Mouse (Mus musculus) CD4-positive, CD25-positive, alpha-beta regulatory T cell, adult 2 months (primary cell): ENCODE measurements around the gene Tnnt3.

Source experiments
- DNase-seq: peaks from one replicate; pipeline ENCODE4 v3.0.0-alpha.2; 2012; ENCODE audit warnings: low read depth, low spot score

Tnnt3 gene

DNA sequence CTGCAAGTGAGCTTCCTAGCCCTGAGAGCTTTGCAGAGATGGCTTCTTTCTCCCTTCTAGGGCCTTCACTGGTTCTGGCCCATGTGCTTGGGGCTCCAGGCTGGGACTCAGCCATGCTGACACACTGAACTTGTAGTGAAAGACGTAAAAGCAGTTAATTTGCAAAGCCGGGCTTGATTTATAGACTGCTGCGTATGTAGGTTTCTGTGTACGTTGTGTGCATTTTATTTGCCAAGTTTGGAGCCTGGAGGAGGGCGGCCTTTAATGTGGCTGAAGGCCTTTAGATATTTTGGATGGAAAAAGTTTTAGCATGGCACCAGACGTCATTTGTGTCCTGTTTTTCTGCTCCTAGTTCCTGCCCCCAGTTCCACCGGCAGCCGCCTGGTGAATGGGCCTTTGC lies 41.2 kb downstream of the Tnnt3 start:
- DNase-seq, result no peak

DNA sequence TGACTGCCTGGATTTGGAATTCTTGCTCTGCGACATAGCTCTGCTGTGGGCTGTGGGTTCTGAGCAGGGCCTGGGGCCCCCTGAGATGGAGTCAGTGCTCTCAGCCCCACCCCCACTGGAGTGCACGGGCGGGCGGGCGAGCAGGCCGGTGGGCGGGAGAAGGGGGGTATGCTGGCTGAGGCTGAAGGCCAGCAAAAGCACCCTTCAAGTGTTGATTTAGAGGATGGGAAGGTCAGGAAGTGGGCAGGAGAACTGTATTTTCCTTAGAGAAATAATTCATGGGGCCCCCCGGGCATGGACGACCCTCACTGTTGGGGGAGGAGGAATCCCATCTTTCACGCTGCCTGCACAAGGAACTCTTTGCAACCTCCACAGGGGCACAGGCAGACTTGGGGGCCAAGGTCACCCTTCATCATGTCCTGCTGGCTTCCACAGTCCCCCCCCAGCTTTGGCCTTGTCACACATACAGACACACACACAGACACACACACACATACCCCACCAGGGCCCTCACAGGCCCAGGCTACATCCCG lies 44.2 kb downstream of the Tnnt3 start:
- DNase-seq, result no peak

DNA sequence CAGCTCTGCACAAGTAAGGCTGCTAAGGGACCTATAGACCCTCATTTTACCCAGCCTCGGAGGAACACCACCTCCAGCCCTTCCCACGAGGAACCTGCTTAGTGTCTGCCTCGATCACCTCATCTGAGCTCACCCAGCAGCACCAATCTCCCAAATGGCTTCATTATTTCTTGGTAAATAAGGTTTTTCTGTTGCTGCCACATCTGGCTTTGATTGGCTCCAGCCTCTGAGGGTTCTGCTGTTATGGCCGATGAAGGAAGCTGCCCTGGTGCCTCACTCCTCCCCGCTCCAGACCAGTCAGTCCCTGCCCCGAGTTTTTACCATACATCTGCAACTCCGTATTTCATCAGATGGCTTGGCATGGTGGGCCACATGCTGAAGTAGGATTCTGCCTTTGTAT lies 47.3 kb downstream of the Tnnt3 start:
- no peak for DNase-seq

DNA sequence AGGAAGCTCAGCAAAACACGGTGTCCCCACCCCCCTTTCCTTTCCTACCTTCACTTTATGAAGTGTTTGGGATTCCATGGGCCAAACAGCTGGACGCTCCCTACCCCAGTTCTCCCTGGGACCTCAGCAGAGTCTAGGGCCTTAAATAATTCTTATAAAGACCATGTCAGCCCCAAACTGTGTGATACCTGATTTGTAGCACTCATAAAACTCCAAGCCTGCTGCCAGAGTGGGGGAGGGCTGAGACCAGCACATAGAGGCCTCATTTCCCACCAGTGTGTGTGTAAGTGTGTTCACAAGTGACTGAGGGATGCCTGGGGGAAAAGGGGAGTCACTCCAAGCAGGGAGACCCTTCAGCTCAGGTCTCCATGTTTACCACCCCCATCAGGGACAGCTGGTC lies 49.2 kb downstream of the Tnnt3 start:
- DNase-seq, result no peak

DNA sequence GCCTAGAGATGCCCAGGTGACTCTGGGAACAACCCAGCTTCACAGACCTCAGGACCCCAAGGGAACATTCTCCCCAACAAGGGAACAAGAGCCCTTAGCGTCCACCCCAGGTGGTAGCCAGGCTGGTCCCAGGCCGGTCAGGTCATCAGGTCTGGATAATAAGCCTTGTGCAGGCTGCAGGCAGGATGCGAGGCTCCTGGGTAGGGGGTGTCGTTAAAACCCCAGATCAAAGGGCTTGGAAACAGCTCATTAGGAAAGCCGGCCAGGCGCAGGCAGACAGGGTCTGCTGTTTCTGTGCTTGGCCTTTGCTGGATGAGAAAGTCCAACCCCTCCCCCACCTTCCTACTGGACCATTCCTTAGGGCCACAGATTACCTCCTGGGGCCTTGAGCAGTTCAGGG lies 50.1 kb downstream of the Tnnt3 start:
- DNase-seq, result no peak

DNA sequence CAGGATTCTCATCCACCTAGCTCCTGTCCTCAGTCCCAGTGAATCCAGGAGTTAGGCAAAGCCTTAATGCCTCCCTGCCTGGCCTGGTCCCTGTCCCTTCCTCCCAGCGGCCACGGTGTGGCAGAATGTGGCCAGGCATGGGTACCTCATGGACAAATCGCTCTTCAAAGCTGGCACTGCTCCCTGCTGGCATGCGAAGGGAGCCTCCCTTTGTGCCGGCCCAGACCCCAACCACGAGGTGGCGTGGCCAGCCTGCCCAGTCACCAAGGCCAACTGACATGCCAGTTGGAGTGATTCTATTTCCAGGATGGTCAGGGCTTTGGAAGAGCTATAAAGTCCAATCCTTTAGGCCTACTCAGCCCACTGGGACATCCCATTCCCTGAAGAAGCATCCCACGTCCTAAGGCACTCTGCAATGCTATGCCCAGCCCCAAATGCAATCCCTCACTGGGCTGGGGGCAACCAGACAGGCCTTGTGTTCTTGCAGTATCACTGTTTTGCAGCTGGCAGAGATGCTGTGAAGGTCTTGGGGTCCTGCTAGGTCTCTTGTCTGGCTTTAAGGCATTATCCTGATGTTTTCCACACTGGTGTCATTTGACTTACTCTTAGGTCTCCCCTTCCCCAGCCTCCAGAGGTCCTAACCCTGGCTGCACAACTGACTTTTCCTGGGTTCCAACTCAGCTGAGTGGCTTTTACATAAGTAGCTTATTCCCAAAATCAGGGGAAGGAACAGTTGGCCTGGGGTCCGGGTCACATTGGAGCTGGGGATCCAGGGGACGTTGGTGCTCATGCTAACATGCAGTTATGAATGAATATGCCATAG lies 51.5 kb downstream of the Tnnt3 start:
- no peak for DNase-seq

DNA sequence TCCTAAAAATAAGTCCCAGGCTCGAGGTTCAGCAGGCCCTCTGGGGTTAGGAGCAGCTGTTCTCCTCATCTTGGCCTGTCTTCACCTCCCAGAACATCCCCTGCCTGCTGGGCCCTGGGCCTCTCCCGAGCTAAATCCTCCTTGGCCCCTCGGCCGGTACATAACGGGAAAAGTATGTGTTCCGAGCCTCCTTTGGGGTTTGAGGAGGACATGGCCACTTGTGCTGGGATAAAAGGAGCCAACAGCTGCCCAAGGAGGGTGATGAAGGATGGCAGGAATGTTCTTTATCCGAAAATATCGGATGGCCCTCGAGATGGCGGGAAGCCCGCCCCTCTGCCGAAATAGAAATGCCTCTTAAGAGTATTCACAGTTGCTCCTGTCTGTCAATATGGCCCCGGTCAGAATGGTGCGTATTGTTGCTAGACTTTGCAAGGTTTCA lies 52.3 kb downstream of the Tnnt3 start:
- no peak for DNase-seq

DNA sequence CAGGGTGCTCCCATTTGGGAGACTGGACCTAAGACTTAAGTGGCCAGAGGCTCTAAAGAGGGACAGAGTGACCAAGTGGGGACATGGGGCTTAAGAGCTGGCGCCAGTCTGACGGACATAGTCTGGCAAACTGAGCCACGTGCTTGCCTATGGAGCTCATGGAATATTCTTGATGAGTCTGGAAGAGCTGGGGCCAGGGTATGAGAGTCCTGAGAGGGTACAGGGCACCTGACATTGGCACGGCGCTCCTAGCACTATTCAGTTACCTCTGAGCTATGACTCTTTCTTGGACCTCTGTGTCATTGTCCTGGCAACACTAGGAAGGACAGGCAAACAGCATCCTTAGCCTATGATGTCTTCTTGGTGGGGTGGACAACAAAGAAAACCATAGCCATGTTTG lies 53.1 kb downstream of the Tnnt3 start:
- DNase-seq, result no peak

DNA sequence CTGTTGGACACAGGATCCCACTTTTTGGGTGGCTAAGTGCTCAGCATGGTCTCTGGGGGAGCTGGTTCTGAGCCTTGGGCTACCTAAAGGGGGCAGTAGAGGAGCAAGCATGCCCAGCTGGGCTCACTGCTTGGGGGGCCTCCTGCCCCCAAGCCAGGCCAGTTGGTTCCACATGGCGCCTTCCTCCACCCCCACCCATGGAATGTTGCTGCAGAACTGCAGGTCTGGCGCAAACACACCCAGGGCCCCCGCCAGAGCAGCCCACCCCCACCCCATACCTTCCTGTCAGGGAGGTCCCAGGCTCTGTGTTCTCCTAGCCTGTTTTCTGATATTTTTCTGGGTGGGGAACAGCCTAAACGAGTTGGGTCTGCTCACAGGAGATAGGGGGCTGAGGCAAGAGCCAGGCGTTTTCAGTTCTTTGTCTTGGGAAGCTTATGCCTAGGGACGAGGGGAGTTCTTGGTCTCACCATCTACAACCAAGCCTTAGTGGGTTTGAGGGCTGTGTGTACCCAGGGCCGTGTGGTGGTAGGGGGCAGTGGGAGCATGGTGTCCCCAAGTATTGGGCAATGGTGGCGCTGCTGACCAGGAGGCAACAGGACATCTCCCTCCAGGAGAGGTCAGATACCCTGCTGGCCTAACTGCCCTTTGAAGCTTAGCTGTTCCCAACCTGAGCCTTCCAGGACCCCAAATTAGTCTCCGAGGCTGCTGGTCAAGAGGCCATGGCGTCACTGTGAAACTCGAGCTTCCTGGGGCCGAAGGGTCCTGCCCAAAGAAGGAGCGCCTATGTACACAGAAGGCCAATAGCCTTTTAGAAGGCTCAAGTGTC lies 54.2 kb downstream of the Tnnt3 start:
- DNase-seq, result no peak

DNA sequence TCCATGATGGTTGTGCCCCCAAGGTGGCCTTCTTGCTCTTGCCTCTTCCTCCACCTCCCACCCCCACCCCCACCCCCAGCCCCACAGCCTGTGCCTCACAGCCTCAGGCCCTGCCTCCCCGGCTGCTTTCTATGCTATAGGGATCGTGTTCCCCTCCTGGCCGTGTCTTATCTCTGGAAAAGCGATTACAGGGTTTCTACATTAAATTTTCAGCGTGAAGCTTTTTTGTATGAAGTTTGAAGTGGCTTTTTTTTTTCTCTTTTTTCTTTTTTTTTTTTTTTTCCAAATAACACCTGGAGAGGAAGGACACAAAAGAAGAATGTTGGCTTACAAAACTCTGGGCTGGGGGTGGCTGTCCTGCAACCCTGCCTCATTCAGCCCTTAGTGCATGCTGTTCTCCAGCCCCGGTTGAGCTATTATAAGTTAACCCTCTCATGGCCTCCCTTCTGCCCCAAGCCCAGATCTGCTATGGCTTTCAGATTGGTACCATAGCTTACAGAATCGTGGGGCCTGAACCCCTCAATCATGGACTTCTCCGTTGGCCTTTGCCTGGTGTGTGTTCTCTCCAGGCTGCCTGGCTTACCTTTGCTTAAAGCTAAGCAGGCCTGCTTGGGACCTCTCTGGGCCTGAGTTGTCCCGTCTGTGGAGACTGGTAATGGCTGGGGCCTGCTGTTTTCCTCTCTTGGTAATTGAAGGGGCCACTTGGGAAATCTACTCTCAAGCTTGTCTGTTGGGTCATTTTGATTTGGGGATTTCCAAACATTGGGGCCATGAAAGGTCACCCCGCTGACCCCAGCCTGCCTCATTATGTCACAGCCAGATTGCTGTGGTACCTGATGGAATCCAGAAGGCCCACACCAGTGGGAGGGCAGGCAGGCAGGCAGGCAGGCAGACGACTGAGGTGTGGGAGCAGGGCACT lies 55.0 kb downstream of the Tnnt3 start:
- no peak for DNase-seq

DNA sequence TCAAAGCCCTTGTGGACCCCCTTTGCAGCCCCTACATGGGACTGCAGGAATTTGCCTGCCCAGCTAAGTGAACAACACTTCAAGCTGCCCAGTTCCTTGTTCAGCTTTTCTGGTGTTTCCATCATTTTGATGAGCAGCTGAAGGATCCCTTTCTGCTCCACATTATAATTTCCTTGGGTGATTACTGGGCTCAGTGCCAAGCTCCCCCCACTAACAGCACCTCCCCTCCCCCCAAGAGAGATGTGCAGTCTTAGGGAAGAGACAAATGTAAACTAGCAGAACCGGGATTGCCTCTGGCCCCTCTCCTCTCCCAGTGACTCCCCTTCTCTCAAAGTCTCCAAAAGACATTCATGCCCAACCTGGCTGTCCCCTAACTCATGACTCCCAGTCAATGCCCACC lies 56.0 kb downstream of the Tnnt3 start:
- no peak for DNase-seq

DNA sequence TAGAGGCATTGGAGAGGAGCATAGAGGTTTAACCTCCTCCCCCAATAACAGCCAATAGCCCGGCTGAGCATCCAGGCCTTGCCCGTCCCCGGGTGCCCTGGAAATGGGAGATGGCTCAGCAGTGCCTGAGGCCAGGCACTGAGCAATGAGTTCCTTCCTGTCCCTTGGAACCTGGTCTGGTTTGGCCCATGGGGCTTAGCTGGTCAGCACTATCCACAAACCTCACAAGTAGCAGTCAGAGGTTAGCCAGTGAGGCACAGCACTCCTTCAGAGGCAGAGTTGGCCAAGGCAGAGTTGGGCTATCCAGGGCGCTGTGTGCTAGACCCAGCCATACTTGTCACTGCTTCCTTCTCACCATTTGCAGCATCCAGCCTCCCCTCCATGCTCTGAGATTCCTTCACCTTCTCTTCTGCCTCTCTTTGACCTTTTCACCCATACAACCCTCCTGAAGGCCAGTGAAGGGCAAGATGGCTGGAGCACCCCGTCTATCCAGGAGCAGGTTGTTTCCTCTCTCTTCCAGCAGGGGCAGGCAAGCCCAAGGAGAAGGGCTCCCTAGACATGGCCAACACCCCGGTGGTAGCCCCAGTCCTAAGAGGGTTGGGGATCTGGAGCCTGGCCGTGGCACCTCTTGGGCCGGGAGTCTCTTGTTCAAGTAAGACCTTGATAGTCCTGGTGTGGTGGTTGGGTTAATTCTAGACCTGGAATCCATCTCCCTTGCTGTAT lies 56.9 kb downstream of the Tnnt3 start:
- no peak for DNase-seq

DNA sequence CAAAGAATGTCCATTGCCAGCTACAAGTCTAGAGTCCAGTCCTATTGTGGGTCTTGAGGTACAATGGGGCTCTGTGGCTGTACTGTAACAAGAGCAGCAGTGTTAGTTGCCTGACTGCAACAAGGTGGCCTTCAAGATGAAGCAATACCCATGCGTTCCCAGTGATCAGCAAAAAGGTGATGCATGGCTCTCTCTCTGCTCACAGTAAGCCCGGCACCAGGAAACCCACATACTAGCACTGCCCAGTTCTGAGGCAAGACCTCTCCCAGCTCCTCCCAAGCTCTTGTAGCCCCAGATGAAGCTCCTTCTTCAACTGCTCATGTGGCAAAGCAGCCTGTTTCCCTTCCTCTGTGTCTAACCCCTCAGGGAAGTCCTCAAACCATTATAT lies 57.4 kb downstream of the Tnnt3 start:
- DNase-seq, result no peak

DNA sequence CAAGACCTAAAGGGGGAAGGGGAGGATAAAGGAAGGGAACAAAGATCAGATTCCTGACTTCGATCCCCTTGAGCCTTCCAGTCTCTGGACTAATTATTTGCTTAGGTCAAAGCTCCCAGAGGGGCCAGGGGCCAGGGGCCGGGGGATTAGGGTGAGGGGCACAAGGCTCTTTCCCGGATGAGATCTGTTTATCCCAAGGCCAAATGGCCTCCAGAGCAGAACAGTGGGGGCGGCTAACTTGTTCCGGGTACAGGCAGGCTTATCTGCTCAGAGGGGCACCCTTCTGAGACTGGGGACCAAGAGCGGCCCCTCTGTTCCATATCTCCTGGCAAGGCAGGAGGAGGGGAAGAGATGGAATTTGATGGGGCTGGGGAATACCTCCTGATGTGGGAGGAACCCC lies 59.1 kb downstream of the Tnnt3 start:
- DNase-seq, result no peak

DNA sequence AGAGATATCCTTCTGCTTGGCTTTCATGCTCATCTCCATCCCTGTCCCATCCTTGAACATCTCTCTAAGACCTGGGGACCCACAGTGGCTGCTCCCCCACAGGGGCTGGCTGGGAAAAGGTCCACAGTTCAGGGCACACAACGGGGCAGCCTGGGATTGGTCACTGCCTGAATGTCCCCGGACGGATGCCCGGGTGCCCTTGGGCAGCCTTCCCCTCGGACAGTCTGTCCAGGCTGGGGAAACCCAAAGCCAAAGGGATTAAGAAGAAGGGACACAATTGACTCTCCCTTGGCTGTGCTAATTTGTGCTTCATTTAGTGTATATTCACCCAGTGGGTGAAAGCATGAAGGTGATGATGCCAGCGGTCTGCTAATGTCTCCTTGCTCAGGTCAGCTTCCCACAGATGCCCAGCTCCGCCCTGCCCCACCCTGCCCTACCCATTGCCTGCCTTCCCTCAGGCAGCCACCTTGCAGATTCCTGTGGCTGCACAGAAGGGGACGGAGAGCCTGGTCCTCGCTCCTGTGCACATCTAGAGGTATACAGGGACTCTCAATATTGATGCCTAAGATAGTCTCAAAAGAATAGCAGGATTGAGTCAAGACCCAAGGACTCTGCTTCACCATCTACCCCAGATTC lies 60.0 kb downstream of the Tnnt3 start:
- no peak for DNase-seq

DNA sequence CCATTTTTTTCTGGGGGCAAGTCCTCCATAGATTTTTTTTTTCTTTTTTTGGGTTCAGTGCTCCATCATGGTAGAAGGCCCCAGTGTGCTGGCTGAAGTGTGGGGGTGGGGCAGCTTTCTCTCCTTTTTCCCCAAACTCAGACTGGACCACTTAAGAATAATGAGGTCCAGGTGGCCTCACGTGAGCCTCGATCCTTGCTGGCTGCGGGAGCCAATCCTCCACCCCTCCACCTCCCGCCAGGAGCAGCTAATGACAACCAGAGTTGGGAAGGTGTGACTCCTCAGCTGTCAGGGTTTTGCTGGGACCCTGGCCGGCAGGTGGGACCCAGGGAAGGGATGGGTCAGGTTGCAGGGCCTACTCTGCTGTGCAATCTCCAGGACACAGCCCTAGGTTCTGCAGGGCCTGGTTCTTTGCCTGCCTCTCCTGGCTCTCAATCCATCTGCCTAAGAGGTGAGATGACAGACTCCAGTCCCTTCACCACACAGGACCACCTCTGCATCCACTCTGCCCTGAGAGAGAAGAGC lies 61.1 kb downstream of the Tnnt3 start:
- no peak for DNase-seq

DNA sequence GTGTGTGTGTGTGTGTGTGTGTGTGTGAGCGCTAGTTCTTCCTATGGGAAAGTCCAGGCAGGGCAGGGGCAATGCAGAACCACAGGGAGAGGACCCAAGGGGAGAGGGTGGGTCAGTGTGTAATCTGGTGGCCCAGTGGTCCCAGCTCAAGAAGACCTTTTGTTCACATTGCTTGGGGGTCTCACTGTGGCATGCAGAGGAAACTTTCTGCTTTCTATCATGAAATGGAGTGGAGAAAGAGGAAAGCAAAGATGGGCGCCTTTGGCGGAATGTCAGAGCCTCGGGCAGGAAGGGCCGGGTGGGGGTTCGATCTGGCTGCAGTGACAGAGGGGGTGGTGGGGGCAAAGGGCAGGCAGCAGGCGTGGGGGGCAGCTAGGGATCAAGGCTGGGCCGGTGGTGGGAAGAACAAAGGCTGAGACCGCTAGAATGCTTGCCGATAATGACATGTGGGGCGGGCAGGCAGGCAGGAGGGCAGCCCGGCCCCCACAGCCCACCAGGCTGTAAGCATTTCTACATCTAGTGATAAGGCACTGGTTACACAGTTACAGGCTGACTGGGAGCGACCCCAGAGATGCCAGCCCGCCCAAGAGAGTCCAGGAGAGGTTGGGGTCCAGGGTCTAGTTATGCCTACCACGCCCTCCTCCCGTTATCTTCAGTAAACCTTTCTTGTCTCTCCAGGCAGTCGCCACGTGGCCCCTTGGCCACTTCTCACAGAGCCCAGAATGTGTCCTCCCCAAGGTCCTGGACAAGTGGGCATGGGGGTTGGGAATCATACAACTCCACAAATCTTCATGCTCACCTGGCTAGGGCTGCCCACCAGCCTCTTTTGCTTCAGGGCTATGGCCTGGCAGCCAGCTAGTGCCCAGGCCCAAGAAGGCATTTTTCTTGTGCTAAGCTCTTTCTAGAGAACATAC lies 62.6 kb downstream of the Tnnt3 start:
- DNase-seq, result no peak

DNA sequence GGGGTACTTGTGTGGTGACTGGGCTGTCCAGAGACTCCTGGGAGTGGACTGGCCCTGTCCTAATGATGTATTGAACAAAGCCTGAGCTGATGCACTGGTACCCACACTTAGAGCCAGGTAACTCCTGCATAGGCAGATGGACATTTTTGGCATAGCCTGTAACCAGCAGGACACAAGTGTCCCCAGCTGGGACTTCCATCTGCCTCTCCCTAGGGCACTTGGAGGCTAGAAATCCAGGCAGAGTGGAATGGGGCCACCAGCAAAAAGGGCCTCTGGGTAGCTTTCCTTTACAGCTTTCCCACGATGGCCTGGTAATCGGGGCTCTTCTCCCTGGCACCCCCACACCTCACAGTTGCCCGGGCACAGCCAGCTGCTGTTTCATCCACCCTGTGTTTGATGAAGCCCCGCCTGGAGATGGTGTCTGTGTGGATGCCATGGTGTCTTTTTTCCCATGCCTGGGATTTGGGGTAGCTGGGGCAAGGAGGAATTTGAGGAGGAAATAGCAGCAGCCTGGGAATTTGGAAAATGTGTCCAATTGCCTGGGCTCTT lies 63.3 kb downstream of the Tnnt3 start:
- no peak for DNase-seq

DNA sequence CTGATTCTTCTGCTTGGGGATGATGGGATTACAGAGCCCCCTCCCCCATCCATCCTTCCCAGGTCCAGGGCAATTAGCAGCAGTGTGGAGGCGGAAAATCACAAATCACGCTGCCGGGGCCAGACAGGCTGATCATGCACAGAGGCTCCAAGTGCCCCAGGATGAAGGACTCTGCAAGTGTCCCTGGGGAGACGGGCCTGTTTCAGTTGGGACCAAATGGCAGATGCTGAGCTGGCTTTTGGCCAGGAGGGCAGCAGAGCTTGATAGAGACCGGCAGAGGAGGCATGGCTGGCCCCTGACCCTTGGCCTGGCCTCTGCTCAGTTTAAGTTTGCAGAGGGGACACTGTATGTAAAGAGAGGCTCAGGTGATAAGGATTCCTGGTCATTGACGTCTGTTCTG lies 64.5 kb downstream of the Tnnt3 start:
- no peak for DNase-seq
